Mouse (Mus musculus): ENCODE measurements around the gene Gm11569. TPM values are rescaled to one million over a fixed set of nuclear protein-coding genes. Genes with fewer than 3 reads are reported as not detected.
"Not testable (repeated sequence)": the region's sequence is repeated elsewhere in the genome, so short reads cannot be mapped to it uniquely, and the experiment has no call there.

Gm11569 gene
- polyA plus RNA-seq, 1 experiment from 2014 or later, result not detected

GRCm38 (mm10) chr11:99780604-99781003 is 18.1 kb downstream of the Gm11569 start, which contains the start of gene Krtap4-8:
TSS of gene Krtap4-8 (minus strand) at chr11:99780704.
- Histone ChIP-seq H3K27ac (replicated peaks; ENCODE audit: low read depth, low read length) (no peak within 1 kb of the TSS), H3K4me3 (ENCODE audit: low read depth, low read length) (no peak within 1 kb of the TSS), H3K9ac (ENCODE audit: low read length) (no peak within 1 kb of the TSS), H3K4me2 (ENCODE audit: low read depth, severe bottlenecking) (no peak within 1 kb of the TSS), H3K9me3 (ENCODE audit: control insufficient read depth, low read length) (no peaks in the 10 kb centered on the region), H3K36me3 (ENCODE audit: control insufficient read depth, insufficient read depth, low read length) (no peaks in the 10 kb centered on the region), H3K4me1 (ENCODE audit: control insufficient read depth, insufficient read depth, low read length) (no peaks in the 10 kb centered on the region), H3K27me3 (ENCODE audit: control insufficient read depth, insufficient read depth, low read length) (no peaks in the 10 kb centered on the region)
- WGBS, result 93% methylated on average over 2 of the region's 2 CpGs
- ATAC-seq (ENCODE audit: insufficient number of reproducible peaks, low FRiP score, low TSS enrichment, low read depth), result no peak
- no peak for DNase-seq (ENCODE audit: low spot score)

- H3K9me3 ChIP-seq (ENCODE audit: control insufficient read depth, low read length), result no peaks in the 10 kb centered on the region
- ATAC-seq (ENCODE audit: insufficient number of reproducible peaks, low FRiP score, low TSS enrichment, low read depth) (no peak), DNase-seq (ENCODE audit: low spot score) (no peak)
- no peak overlapping the region for H3K27ac ChIP-seq (replicated peaks; ENCODE audit: low read depth, low read length)
- no peak overlapping the region for H3K9ac ChIP-seq (ENCODE audit: low read length)
- H3K4me2 ChIP-seq (ENCODE audit: low read depth, severe bottlenecking), result no peak overlapping the region
- no peaks in the 10 kb centered on the region for H3K27me3 ChIP-seq (ENCODE audit: control insufficient read depth, insufficient read depth, low read length)
- no peaks in the 10 kb centered on the region for H3K4me1 ChIP-seq (ENCODE audit: control insufficient read depth, insufficient read depth, low read length)
- WGBS, result 59% methylated on average over 7 of the region's 7 CpGs
- H3K36me3 ChIP-seq (ENCODE audit: control insufficient read depth, insufficient read depth, low read length), result no peaks in the 10 kb centered on the region
- no peak overlapping the region for H3K4me3 ChIP-seq (ENCODE audit: low read depth, low read length)
Measured at GRCm38 (mm10) chr11:99778401-99778800, 20.3 kb downstream of the Gm11569 start.

- not testable (repeated sequence) for ATAC-seq (ENCODE audit: insufficient number of reproducible peaks, low FRiP score, low TSS enrichment, low read depth); H3K27ac ChIP-seq (replicated peaks; ENCODE audit: low read depth, low read length); H3K4me2 ChIP-seq (ENCODE audit: low read depth, severe bottlenecking); H3K4me1 ChIP-seq (ENCODE audit: control insufficient read depth, insufficient read depth, low read length); DNase-seq (ENCODE audit: low spot score); H3K9ac ChIP-seq (ENCODE audit: low read length); H3K36me3 ChIP-seq (ENCODE audit: control insufficient read depth, insufficient read depth, low read length); H3K9me3 ChIP-seq (ENCODE audit: control insufficient read depth, low read length); H3K27me3 ChIP-seq (ENCODE audit: control insufficient read depth, insufficient read depth, low read length); H3K4me3 ChIP-seq (ENCODE audit: low read depth, low read length)
Measured at GRCm38 (mm10) chr11:99772813-99773212, 25.9 kb downstream of the Gm11569 start, which contains the start of gene Gm11595. TSS of gene Gm11595 (minus strand) at chr11:99772913.

- no peaks in the 10 kb centered on the region for H3K36me3 ChIP-seq (ENCODE audit: control insufficient read depth, insufficient read depth, low read length)
- no peak for ATAC-seq (ENCODE audit: insufficient number of reproducible peaks, low FRiP score, low TSS enrichment, low read depth)
- no peak for DNase-seq (ENCODE audit: low spot score)
- H3K27me3 ChIP-seq (ENCODE audit: control insufficient read depth, insufficient read depth, low read length), result no peaks in the 10 kb centered on the region
- WGBS, result 80% methylated on average over 2 of the region's 2 CpGs
- no peak overlapping the region for H3K4me2 ChIP-seq (ENCODE audit: low read depth, severe bottlenecking)
- no peak overlapping the region for H3K27ac ChIP-seq (replicated peaks; ENCODE audit: low read depth, low read length)
- no peak overlapping the region for H3K4me3 ChIP-seq (ENCODE audit: low read depth, low read length)
- no peak overlapping the region for H3K9ac ChIP-seq (ENCODE audit: low read length)
- no peaks in the 10 kb centered on the region for H3K4me1 ChIP-seq (ENCODE audit: control insufficient read depth, insufficient read depth, low read length)
- no peaks in the 10 kb centered on the region for H3K9me3 ChIP-seq (ENCODE audit: control insufficient read depth, low read length)
Measured at GRCm38 (mm10) chr11:99768410-99768809, 30.3 kb downstream of the Gm11569 start.

GRCm38 (mm10) chr11:99758877-99759276 is 39.9 kb downstream of the Gm11569 start:
- H3K9ac ChIP-seq (ENCODE audit: low read length), result no peak overlapping the region
- no peaks in the 10 kb centered on the region for H3K9me3 ChIP-seq (ENCODE audit: control insufficient read depth, low read length)
- 97% methylated on average over 1 of the region's 1 CpGs for WGBS
- H3K4me3 ChIP-seq (ENCODE audit: low read depth, low read length), result no peak overlapping the region
- no peak overlapping the region for H3K4me2 ChIP-seq (ENCODE audit: low read depth, severe bottlenecking)
- ATAC-seq (ENCODE audit: insufficient number of reproducible peaks, low FRiP score, low TSS enrichment, low read depth) (no peak), DNase-seq (ENCODE audit: low spot score) (no peak)
- no peak overlapping the region for H3K27ac ChIP-seq (replicated peaks; ENCODE audit: low read depth, low read length)
- H3K36me3 ChIP-seq (ENCODE audit: control insufficient read depth, insufficient read depth, low read length), result no peaks in the 10 kb centered on the region
- H3K4me1 ChIP-seq (ENCODE audit: control insufficient read depth, insufficient read depth, low read length), result no peaks in the 10 kb centered on the region
- no peaks in the 10 kb centered on the region for H3K27me3 ChIP-seq (ENCODE audit: control insufficient read depth, insufficient read depth, low read length)

Other genes with a start within 250 kb of the Gm11569 start
- not detected in 2 replicates for gene Krtap3-3, start 248.1 kb downstream of the Gm11569 start, polyA plus RNA-seq (2014; fragmentation: Nextera tagmentation; extraction: Ambion mirVana)
- gene Krtap3-2, start 242.1 kb downstream of the Gm11569 start, polyA plus RNA-seq (2014; fragmentation: Nextera tagmentation; extraction: Ambion mirVana), result not detected in 2 replicates
- gene Gm11939, start 239.5 kb downstream of the Gm11569 start, polyA plus RNA-seq (2014; fragmentation: Nextera tagmentation; extraction: Ambion mirVana), result not detected in 2 replicates
- not detected in 2 replicates for gene Krtap3-1, start 232.3 kb downstream of the Gm11569 start, polyA plus RNA-seq (2014; fragmentation: Nextera tagmentation; extraction: Ambion mirVana)
- not detected in 2 replicates for gene Krtap1-5, start 217.9 kb downstream of the Gm11569 start, polyA plus RNA-seq (2014; fragmentation: Nextera tagmentation; extraction: Ambion mirVana)
- gene Krtap1-4, start 215.3 kb downstream of the Gm11569 start, polyA plus RNA-seq (2014; fragmentation: Nextera tagmentation; extraction: Ambion mirVana), result not detected in 2 replicates
- gene Krtap1-3, start 207.6 kb downstream of the Gm11569 start, polyA plus RNA-seq (2014; fragmentation: Nextera tagmentation; extraction: Ambion mirVana), result not detected in 2 replicates
- not detected in 2 replicates for gene Krtap9-3, start 200.8 kb downstream of the Gm11569 start, polyA plus RNA-seq (2014; fragmentation: Nextera tagmentation; extraction: Ambion mirVana)
- gene Gm11938, start 195.6 kb downstream of the Gm11569 start, polyA plus RNA-seq (2014; fragmentation: Nextera tagmentation; extraction: Ambion mirVana), result not detected in 2 replicates
- gene Gm11937, start 188.7 kb downstream of the Gm11569 start, polyA plus RNA-seq (2014; fragmentation: Nextera tagmentation; extraction: Ambion mirVana), result not detected in 2 replicates
- not detected in 2 replicates for gene Krtap2-4, start 184.1 kb downstream of the Gm11569 start, polyA plus RNA-seq (2014; fragmentation: Nextera tagmentation; extraction: Ambion mirVana)
- gene Gm11562, start 178.5 kb downstream of the Gm11569 start, polyA plus RNA-seq (2014; fragmentation: Nextera tagmentation; extraction: Ambion mirVana), result not detected in 2 replicates
- not detected in 2 replicates for gene Krtap4-1, start 170.7 kb downstream of the Gm11569 start, polyA plus RNA-seq (2014; fragmentation: Nextera tagmentation; extraction: Ambion mirVana)
- gene Krtap4-2, start 163.8 kb downstream of the Gm11569 start, polyA plus RNA-seq (2014; fragmentation: Nextera tagmentation; extraction: Ambion mirVana), result not detected in 2 replicates
- gene Krtap4-7, start 154.8 kb downstream of the Gm11569 start, polyA plus RNA-seq (2014; fragmentation: Nextera tagmentation; extraction: Ambion mirVana), result not detected in 2 replicates
- gene Gm11555, start 148.7 kb downstream of the Gm11569 start, polyA plus RNA-seq (2014; fragmentation: Nextera tagmentation; extraction: Ambion mirVana), result not detected in 2 replicates
- not detected in 2 replicates for gene Gm11563, start 140.0 kb downstream of the Gm11569 start, polyA plus RNA-seq (2014; fragmentation: Nextera tagmentation; extraction: Ambion mirVana)
- gene Krtap4-6, start 133.0 kb downstream of the Gm11569 start, polyA plus RNA-seq (2014; fragmentation: Nextera tagmentation; extraction: Ambion mirVana), result not detected in 2 replicates
- not detected in 2 replicates for gene Gm14190, start 108.2 kb downstream of the Gm11569 start, polyA plus RNA-seq (2014; fragmentation: Nextera tagmentation; extraction: Ambion mirVana)
- gene Gm14180, start 64.6 kb downstream of the Gm11569 start, polyA plus RNA-seq (2014; fragmentation: Nextera tagmentation; extraction: Ambion mirVana), result not detected in 2 replicates
- not detected in 2 replicates for gene Gm11595, start 26.0 kb downstream of the Gm11569 start, polyA plus RNA-seq (2014; fragmentation: Nextera tagmentation; extraction: Ambion mirVana)
- gene Krtap4-8, start 18.2 kb downstream of the Gm11569 start, polyA plus RNA-seq (2014; fragmentation: Nextera tagmentation; extraction: Ambion mirVana), result not detected in 2 replicates
- not detected in 2 replicates for gene Krtap4-9, start 13.7 kb downstream of the Gm11569 start, polyA plus RNA-seq (2014; fragmentation: Nextera tagmentation; extraction: Ambion mirVana)
- not detected in 2 replicates for gene Gm11596, start 5.5 kb downstream of the Gm11569 start, polyA plus RNA-seq (2014; fragmentation: Nextera tagmentation; extraction: Ambion mirVana)
- gene Gm11554, start 5.5 kb upstream of the Gm11569 start, polyA plus RNA-seq (2014; fragmentation: Nextera tagmentation; extraction: Ambion mirVana), result not detected in 2 replicates
- gene Krtap4-13, start 11.0 kb upstream of the Gm11569 start, polyA plus RNA-seq (2014; fragmentation: Nextera tagmentation; extraction: Ambion mirVana), result not detected in 2 replicates
- gene Gm11564, start 16.7 kb upstream of the Gm11569 start, polyA plus RNA-seq (2014; fragmentation: Nextera tagmentation; extraction: Ambion mirVana), result not detected in 2 replicates
- not detected in 2 replicates for gene 2300003K06Rik, start 39.1 kb upstream of the Gm11569 start, polyA plus RNA-seq (2014; fragmentation: Nextera tagmentation; extraction: Ambion mirVana)
- gene Krtap4-16, start 52.7 kb upstream of the Gm11569 start, polyA plus RNA-seq (2014; fragmentation: Nextera tagmentation; extraction: Ambion mirVana), result not detected in 2 replicates
- not detected in 2 replicates for gene Gm11568, start 59.0 kb upstream of the Gm11569 start, polyA plus RNA-seq (2014; fragmentation: Nextera tagmentation; extraction: Ambion mirVana)
- not detected in 2 replicates for gene Gm11559, start 65.5 kb upstream of the Gm11569 start, polyA plus RNA-seq (2014; fragmentation: Nextera tagmentation; extraction: Ambion mirVana)
- not detected in 2 replicates for gene Krtap9-1, start 74.5 kb upstream of the Gm11569 start, polyA plus RNA-seq (2014; fragmentation: Nextera tagmentation; extraction: Ambion mirVana)
- gene Gm11567, start 80.3 kb upstream of the Gm11569 start, polyA plus RNA-seq (2014; fragmentation: Nextera tagmentation; extraction: Ambion mirVana), result not detected in 2 replicates
- not detected in 2 replicates for gene Krtap31-1, start 109.0 kb upstream of the Gm11569 start, polyA plus RNA-seq (2014; fragmentation: Nextera tagmentation; extraction: Ambion mirVana)
- gene Gm11565, start 115.8 kb upstream of the Gm11569 start, polyA plus RNA-seq (2014; fragmentation: Nextera tagmentation; extraction: Ambion mirVana), result not detected in 2 replicates
- not detected in 2 replicates for gene Krtap31-2, start 137.4 kb upstream of the Gm11569 start, polyA plus RNA-seq (2014; fragmentation: Nextera tagmentation; extraction: Ambion mirVana)
- gene Krtap9-5, start 149.5 kb upstream of the Gm11569 start, polyA plus RNA-seq (2014; fragmentation: Nextera tagmentation; extraction: Ambion mirVana), result not detected in 2 replicates
- gene Krtap29-1, start 180.1 kb upstream of the Gm11569 start, polyA plus RNA-seq (2014; fragmentation: Nextera tagmentation; extraction: Ambion mirVana), result not detected in 2 replicates
- not detected in 2 replicates for gene Krtap16-1, start 187.7 kb upstream of the Gm11569 start, polyA plus RNA-seq (2014; fragmentation: Nextera tagmentation; extraction: Ambion mirVana)
- 0.48 and 1.0 TPM in 2 replicates for gene Krtap17-1, start 195.1 kb upstream of the Gm11569 start, polyA plus RNA-seq (2014; fragmentation: Nextera tagmentation; extraction: Ambion mirVana)
- gene Krt33a, start 217.3 kb upstream of the Gm11569 start, polyA plus RNA-seq (2014; fragmentation: Nextera tagmentation; extraction: Ambion mirVana), result not detected in 2 replicates
- 0.15 and 0.16 TPM in 2 replicates for gene Krt33b, start 230.9 kb upstream of the Gm11569 start, polyA plus RNA-seq (2014; fragmentation: Nextera tagmentation; extraction: Ambion mirVana)
- not detected in 2 replicates for gene Krt34, start 242.6 kb upstream of the Gm11569 start, polyA plus RNA-seq (2014; fragmentation: Nextera tagmentation; extraction: Ambion mirVana)

Data from limb, embryonic 11.5 days (tissue).